Mouse (Mus musculus) spleen, adult 2 months (tissue): ENCODE results near the gene Trmt44. TPM values are rescaled to one million over a fixed set of nuclear protein-coding genes. Genes with fewer than 3 reads are reported as not detected.

Source experiments
- DNase-seq, 2 experiments: peaks; one replicate each; pipeline versions ENCODE4 v3.0.0 to v3.0.0-alpha.2; 2012 to 2021; ENCODE audit warnings: low spot score in 2 of 2, low read depth in 1 of 2
- H3K27ac ChIP-seq: fragments of 200-500 bp; 2 replicates; pipeline ENCODE4 v1.5.1; 2012; ENCODE audit warnings: low read length, inconsistent platforms; ENCODE audit not compliant: insufficient read depth
- H3K27me3 ChIP-seq: fragments of 200-500 bp; 2 replicates; pipeline ENCODE4 v1.6.1; 2012; ENCODE audit warnings: mild to moderate bottlenecking, moderate library complexity, low read length, inconsistent platforms; ENCODE audit not compliant: control insufficient read depth, insufficient read depth
- H3K36me3 ChIP-seq: fragments of 200-500 bp; 2 replicates; pipeline ENCODE4 v1.6.1; 2012; ENCODE audit warnings: mild to moderate bottlenecking, low read length, inconsistent platforms; ENCODE audit not compliant: control insufficient read depth, insufficient read depth
- H3K4me1 ChIP-seq: fragments of 200-500 bp; 2 replicates; pipeline ENCODE4 v1.6.1; 2011; ENCODE audit warnings: inconsistent platforms; ENCODE audit not compliant: control insufficient read depth, insufficient read depth, insufficient read length
- H3K4me3 ChIP-seq: fragments of 200-500 bp; 2 replicates; pipeline ENCODE4 v1.5.1; 2011; ENCODE audit warnings: mild to moderate bottlenecking, inconsistent platforms; ENCODE audit not compliant: insufficient read depth, insufficient read length; ENCODE audit errors: extremely low read depth
- CTCF ChIP-seq: fragments of 200-500 bp; IDR thresholded peaks from 2 replicates; pipeline ENCODE4 v1.5.1; 2011; ENCODE audit warnings: mild to moderate bottlenecking, inconsistent platforms; ENCODE audit not compliant: insufficient read depth, insufficient read length, insufficient replicate concordance; ENCODE audit errors: extremely low read depth
- POLR2A ChIP-seq: fragments of 200-500 bp; IDR thresholded peaks from 2 replicates; pipeline ENCODE4 v1.6.1; 2011; ENCODE audit warnings: low read depth, low read length, inconsistent platforms
- WGBS: fragments of 180-500 bp; shearing (Covaris S2); methylation state at CpG from one replicate; pipeline ENCODE4 v1.1.7; 2018; 5-methylcytosine and 5-hydroxymethylcytosine counted together
- polyA plus RNA-seq: library from polyadenylated mRNA; depleted of rRNA; stranded (reverse); fragments of >200 nt; gene quantifications from 2 replicates; pipeline ENCODE4 v1.2.3, GENCODE M21; 2012

Trmt44 gene
- polyA plus RNA-seq, 1 experiment, result 4.8 TPM

DNA sequence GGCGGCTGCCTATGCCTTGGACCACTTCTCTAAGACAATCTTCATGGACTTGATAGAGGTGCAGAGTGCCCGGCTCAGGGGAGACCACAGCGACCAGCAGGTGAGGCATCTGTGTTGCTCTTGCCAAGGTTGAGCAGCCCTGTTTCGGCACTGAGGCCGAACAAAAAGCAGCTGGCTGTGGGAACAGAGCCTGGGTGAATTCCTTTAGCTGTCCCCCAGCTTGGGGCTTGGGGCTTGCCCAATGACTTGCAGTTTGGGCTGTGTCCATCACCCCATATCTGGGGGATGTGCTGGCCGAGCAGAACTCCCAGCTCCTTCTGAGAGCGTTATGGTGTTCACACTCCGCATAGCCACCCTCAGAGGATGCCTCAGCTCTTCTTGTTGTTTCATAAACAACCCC, 26.7 kb upstream of the Trmt44 start:
- Histone ChIP-seq H3K4me3 (no peak overlapping the region), H3K27ac (no peak overlapping the region), H3K4me1 (no peaks in the 10 kb centered on the region), H3K27me3 (no peaks in the 10 kb centered on the region), H3K36me3 (peaks cover 65% of the 10 kb centered on the region)
- DNase-seq, result no peak
- TF ChIP-seq POLR2A, result no peak
- no peak for TF ChIP-seq CTCF
- WGBS, result 89% methylated on average over 8 of the region's 8 CpGs

DNA sequence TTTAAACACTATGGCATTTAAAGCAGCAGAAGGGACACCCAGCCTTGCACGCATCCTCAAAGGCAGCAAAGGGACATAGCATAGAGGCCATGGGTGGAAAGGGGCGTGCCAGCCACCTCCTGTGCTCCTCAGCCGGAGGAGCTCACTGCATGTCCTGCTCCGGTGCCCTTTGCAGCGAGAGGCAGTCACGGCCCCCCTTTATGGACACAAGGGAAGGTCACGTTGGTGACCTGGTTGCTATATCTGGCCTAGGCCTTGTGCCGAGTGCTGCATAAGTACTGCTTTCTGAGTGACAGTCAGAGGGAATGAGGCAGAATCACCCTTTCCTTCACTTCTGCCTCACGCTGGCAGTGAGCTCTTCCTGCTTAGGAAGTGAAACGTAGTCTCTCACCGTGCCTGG, 25.4 kb upstream of the Trmt44 start:
- H3K4me3 ChIP-seq, result no peak overlapping the region
- peaks cover 61% of the 10 kb centered on the region for H3K36me3 ChIP-seq
- no peaks in the 10 kb centered on the region for H3K4me1 ChIP-seq
- no peak overlapping the region; the same call in 1 of the 2 replicates for H3K27ac ChIP-seq
- DNase-seq, result no peak
- TF ChIP-seq POLR2A, result no peak
- TF ChIP-seq CTCF, result no peak
- 89% methylated on average over 11 of the region's 11 CpGs for WGBS
- H3K27me3 ChIP-seq, result no peaks in the 10 kb centered on the region

DNA sequence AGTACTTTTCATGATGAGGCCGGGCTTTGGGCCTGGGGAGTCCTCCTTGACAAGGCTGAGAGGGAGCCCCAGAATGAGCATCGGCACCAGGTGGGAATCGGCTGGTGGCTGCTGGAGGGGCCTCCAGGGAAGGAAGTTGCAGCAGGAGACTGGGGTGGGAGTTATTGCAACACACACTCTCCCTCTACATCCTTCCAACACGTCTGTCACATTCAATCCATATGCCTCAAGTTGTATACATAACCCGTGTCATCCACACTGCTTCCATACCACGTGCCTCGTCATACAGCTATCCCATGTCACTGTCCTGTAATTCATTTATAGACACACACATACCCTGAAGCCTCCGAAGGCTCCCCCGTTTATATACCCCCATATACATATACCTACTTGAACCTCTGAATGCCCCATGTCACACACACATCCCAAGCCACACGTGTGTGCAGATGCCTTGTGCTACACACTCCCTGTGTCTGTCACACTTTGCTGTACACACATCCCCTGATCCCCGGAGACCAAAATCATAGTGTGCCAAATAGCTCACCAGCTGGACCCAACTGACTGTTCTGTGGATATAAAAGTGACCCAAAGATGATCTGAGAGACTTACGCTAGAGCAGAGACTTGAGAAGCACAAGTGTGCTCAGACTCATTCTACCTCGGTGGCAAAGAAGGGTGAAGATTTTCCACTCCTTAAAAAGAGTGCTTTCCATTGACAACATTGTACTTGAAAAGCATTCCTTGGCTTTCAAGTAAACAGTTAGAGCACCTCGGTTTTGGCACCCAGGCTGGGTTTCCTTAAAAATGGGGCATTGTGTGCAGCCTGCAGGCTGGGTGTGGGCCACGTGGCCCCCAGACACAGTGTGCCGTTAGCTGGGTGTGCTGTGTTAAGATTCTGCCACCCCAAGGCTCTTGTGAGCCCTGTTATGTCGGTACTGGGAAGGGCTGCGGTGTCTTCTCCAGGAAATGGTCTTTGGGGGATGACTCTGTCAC, 21.6 kb upstream of the Trmt44 start:
- DNase-seq, result no peak
- H3K4me3 ChIP-seq, result no peak overlapping the region
- TF ChIP-seq POLR2A, result no peak
- TF ChIP-seq CTCF, result no peak
- H3K4me1 ChIP-seq, result no peaks in the 10 kb centered on the region
- H3K27me3 ChIP-seq, result no peaks in the 10 kb centered on the region
- peaks cover 62% of the 10 kb centered on the region for H3K36me3 ChIP-seq
- WGBS, result 88% methylated on average over 18 of the region's 18 CpGs
- no peak overlapping the region for H3K27ac ChIP-seq

DNA sequence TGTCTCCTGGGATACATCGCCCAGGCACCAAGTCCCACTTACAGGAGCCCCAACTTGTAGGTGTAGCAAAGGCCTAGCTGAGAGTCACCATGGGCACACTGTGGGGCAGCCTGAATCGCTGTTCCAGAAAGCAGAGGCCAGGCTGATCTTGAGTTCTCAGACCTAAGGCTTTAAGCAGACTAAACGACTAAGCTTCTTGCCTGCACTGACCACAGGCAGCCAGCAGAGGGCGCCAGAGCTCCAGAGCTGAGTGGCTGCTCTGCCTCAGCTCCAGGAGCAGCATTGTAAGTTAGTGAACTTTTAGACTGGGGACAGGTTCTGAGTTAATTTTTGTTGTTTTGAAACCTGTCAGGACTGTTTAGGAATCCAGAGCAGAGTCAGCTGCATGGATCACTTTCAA, 20.8 kb upstream of the Trmt44 start:
- H3K36me3 ChIP-seq, result peaks cover 65% of the 10 kb centered on the region
- WGBS, result 24% methylated on average over 4 of the region's 4 CpGs
- H3K4me1 ChIP-seq, result no peaks in the 10 kb centered on the region
- H3K4me3 ChIP-seq, result no peak overlapping the region
- no peak overlapping the region for H3K27ac ChIP-seq
- DNase-seq, result peak; percentile 15 to 65
- H3K27me3 ChIP-seq, result no peaks in the 10 kb centered on the region
- TF ChIP-seq POLR2A, result no peak
- TF ChIP-seq CTCF, result peak; percentile 100

DNA sequence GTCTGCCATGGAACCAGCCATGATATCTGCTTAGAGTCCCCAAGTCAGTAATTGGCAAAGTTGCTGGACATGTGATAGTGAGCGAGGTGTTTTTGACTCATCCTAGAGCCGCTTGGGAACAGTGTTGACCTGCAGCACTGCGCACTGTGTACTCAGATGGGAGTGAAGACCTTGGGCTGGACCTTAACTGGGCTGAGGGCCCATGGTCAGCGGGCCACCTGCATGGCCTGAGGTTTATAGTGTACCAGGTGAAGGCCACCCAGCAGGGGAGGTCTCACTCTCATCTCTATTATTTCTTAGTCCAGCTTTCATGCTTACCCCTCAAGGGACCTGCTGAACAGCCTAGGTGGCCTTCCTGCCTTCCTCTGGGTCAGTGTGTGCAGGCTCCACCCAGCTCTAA, 19.9 kb upstream of the Trmt44 start:
- no peaks in the 10 kb centered on the region for H3K4me1 ChIP-seq
- TF ChIP-seq CTCF, result no peak
- no peak for TF ChIP-seq POLR2A
- 92% methylated on average over 4 of the region's 4 CpGs for WGBS

GRCm38 (mm10) chr5:35593272-35593671, 18.4 kb upstream of the Trmt44 start:
- 93% methylated on average over 6 of the region's 6 CpGs for whole genome bisulfite sequencing

More for the DNA sequence above, 19.9 kb upstream of the Trmt44 start:
- Histone ChIP-seq H3K36me3 (peaks cover 64% of the 10 kb centered on the region), H3K27ac (no peak overlapping the region), H3K27me3 (no peaks in the 10 kb centered on the region), H3K4me3 (no peak overlapping the region)
- DNase-seq, result no peak

GRCm38 (mm10) chr5:35592824-35593223, 18.0 kb upstream of the Trmt44 start:
- H3K36me3 ChIP-seq, result peaks cover 72% of the 10 kb centered on the region
- 91% methylated on average over 4 of the region's 4 CpGs for WGBS
- H3K4me1 ChIP-seq, result no peaks in the 10 kb centered on the region
- H3K4me3 ChIP-seq, result no peak overlapping the region
- DNase-seq, result no peak
- no peak overlapping the region for H3K27ac ChIP-seq
- TF ChIP-seq CTCF (no peak), POLR2A (no peak)
- H3K27me3 ChIP-seq, result no peaks in the 10 kb centered on the region

More at GRCm38 (mm10) chr5:35593272-35593671, 18.4 kb upstream of the Trmt44 start:
- DNase-seq, result no peak
- H3K27ac ChIP-seq, result no peak overlapping the region
- no peak overlapping the region for H3K4me3 ChIP-seq
- no peak for TF ChIP-seq POLR2A
- no peak for TF ChIP-seq CTCF
- H3K36me3 ChIP-seq, result peaks cover 72% of the 10 kb centered on the region
- no peaks in the 10 kb centered on the region for H3K27me3 ChIP-seq
- no peaks in the 10 kb centered on the region for H3K4me1 ChIP-seq
